Mouse (Mus musculus): ENCODE data around the gene Emilin2.

- TF ChIP-seq POLR2A (IDR thresholded peaks at IDR 0.05; ENCODE audit: low read depth, low read length): no peak
- TF ChIP-seq CTCF (conservative IDR thresholded peaks at IDR 0.05; ENCODE audit: insufficient read depth, insufficient read length, low read depth, low read length): no peak
These were observed 3.5 kb downstream of the Emilin2 start for GRCm38 (mm10) chr17:71308296-71308695.

All from kidney, adult 2 months (tissue).